Mouse (Mus musculus): ENCODE data around the gene Tmem121. TPM values are rescaled to one million over a fixed set of nuclear protein-coding genes. Genes with fewer than 3 reads are reported as not detected.

Tmem121 gene
- polyA plus RNA-seq, 1 experiment, result not detected

- H3K27ac ChIP-seq (replicated peaks; ENCODE audit: low read depth, low read length), result peak overlapping the region; percentile 85
- peaks cover 5% of the 10 kb centered on the region; the same call in 1 of the 2 replicates for H3K4me1 ChIP-seq (ENCODE audit: control insufficient read depth, insufficient read depth, insufficient read length, low read length)
- H3K4me3 ChIP-seq (ENCODE audit: insufficient read depth, low read depth, low read length), result peak overlapping the region; percentile 55
Observed at GRCm38 (mm10) chr12:113155076-113155771, 30.5 kb upstream of the Tmem121 start.

GRCm38 (mm10) chr12:113155887-113156539, 29.7 kb upstream of the Tmem121 start, which contains the start of gene Tedc1:
Tedc1 (plus strand) TSS chr12:113156421.
- peaks cover 5% of the 10 kb centered on the region; the same call in 1 of the 2 replicates for H3K4me1 ChIP-seq (ENCODE audit: control insufficient read depth, insufficient read depth, insufficient read length, low read length)
- H3K4me3 ChIP-seq (ENCODE audit: insufficient read depth, low read depth, low read length), result peak within 1 kb of the TSS; percentile 59
- H3K27ac ChIP-seq (replicated peaks; ENCODE audit: low read depth, low read length), result peak within 1 kb of the TSS; percentile 85

GRCm38 (mm10) chr12:113156540-113156929, 29.2 kb upstream of the Tmem121 start:
- no peak overlapping the region for H3K27ac ChIP-seq (replicated peaks; ENCODE audit: low read depth, low read length)
- peaks cover 2% of the 10 kb centered on the region; the same call in 1 of the 2 replicates for H3K4me1 ChIP-seq (ENCODE audit: control insufficient read depth, insufficient read depth, insufficient read length, low read length)
- H3K4me3 ChIP-seq (ENCODE audit: insufficient read depth, low read depth, low read length), result peak overlapping the region; percentile 59

- Histone ChIP-seq H3K4me1 (ENCODE audit: control insufficient read depth, insufficient read depth, insufficient read length, low read length) (peaks cover 2% of the 10 kb centered on the region; the same call in 1 of the 2 replicates), H3K27ac (replicated peaks; ENCODE audit: low read depth, low read length) (no peak overlapping the region), H3K4me3 (ENCODE audit: insufficient read depth, low read depth, low read length) (no peak overlapping the region)
Observed at GRCm38 (mm10) chr12:113157002-113157401, 28.7 kb upstream of the Tmem121 start.

GRCm38 (mm10) chr12:113157521-113157920, 28.2 kb upstream of the Tmem121 start:
- Histone ChIP-seq H3K4me3 (ENCODE audit: insufficient read depth, low read depth, low read length) (no peak overlapping the region), H3K27ac (replicated peaks; ENCODE audit: low read depth, low read length) (no peak overlapping the region), H3K4me1 (ENCODE audit: control insufficient read depth, insufficient read depth, insufficient read length, low read length) (peaks cover 2% of the 10 kb centered on the region; the same call in 1 of the 2 replicates)

- Histone ChIP-seq H3K4me3 (ENCODE audit: insufficient read depth, low read depth, low read length) (no peak overlapping the region), H3K4me1 (ENCODE audit: control insufficient read depth, insufficient read depth, insufficient read length, low read length) (peaks cover 2% of the 10 kb centered on the region; the same call in 1 of the 2 replicates), H3K27ac (replicated peaks; ENCODE audit: low read depth, low read length) (no peak overlapping the region)
Observed at GRCm38 (mm10) chr12:113157971-113158370, 27.8 kb upstream of the Tmem121 start.

- H3K4me3 ChIP-seq (ENCODE audit: insufficient read depth, low read depth, low read length), result no peak overlapping the region
- no peak overlapping the region for H3K27ac ChIP-seq (replicated peaks; ENCODE audit: low read depth, low read length)
- no peaks in the 10 kb centered on the region for H3K4me1 ChIP-seq (ENCODE audit: control insufficient read depth, insufficient read depth, insufficient read length, low read length)
Observed at GRCm38 (mm10) chr12:113163561-113164006, 22.1 kb upstream of the Tmem121 start.

GRCm38 (mm10) chr12:113168031-113168536, 17.6 kb upstream of the Tmem121 start:
- H3K27ac ChIP-seq (replicated peaks; ENCODE audit: low read depth, low read length), result no peak overlapping the region
- no peaks in the 10 kb centered on the region for H3K4me1 ChIP-seq (ENCODE audit: control insufficient read depth, insufficient read depth, insufficient read length, low read length)
- no peak overlapping the region for H3K4me3 ChIP-seq (ENCODE audit: insufficient read depth, low read depth, low read length)

- H3K4me3 ChIP-seq (ENCODE audit: insufficient read depth, low read depth, low read length), result no peak overlapping the region
- no peaks in the 10 kb centered on the region for H3K4me1 ChIP-seq (ENCODE audit: control insufficient read depth, insufficient read depth, insufficient read length, low read length)
- no peak overlapping the region for H3K27ac ChIP-seq (replicated peaks; ENCODE audit: low read depth, low read length)
Observed at GRCm38 (mm10) chr12:113176960-113177725, 8.6 kb upstream of the Tmem121 start.

GRCm38 (mm10) chr12:113181020-113181419, 4.7 kb upstream of the Tmem121 start:
- no peak overlapping the region for H3K4me3 ChIP-seq (ENCODE audit: insufficient read depth, low read depth, low read length)
- H3K27ac ChIP-seq (replicated peaks; ENCODE audit: low read depth, low read length), result no peak overlapping the region
- H3K4me1 ChIP-seq (ENCODE audit: control insufficient read depth, insufficient read depth, insufficient read length, low read length), result no peaks in the 10 kb centered on the region

- no peak overlapping the region for H3K27ac ChIP-seq (replicated peaks; ENCODE audit: low read depth, low read length)
- no peak overlapping the region for H3K4me3 ChIP-seq (ENCODE audit: insufficient read depth, low read depth, low read length)
- H3K4me1 ChIP-seq (ENCODE audit: control insufficient read depth, insufficient read depth, insufficient read length, low read length), result peaks cover 4% of the 10 kb centered on the region; the same call in 1 of the 2 replicates
Observed at GRCm38 (mm10) chr12:113184945-113185344, 785 bp upstream of the Tmem121 start.

GRCm38 (mm10) chr12:113186326-113187010, 738 bp downstream of the Tmem121 start:
- Histone ChIP-seq H3K4me1 (ENCODE audit: control insufficient read depth, insufficient read depth, insufficient read length, low read length) (peaks cover 4% of the 10 kb centered on the region; the same call in 1 of the 2 replicates), H3K4me3 (ENCODE audit: insufficient read depth, low read depth, low read length) (peak overlapping the region; percentile 36; the same call in 1 of the 2 replicates), H3K27ac (replicated peaks; ENCODE audit: low read depth, low read length) (no peak overlapping the region)

- H3K4me3 ChIP-seq (ENCODE audit: insufficient read depth, low read depth, low read length), result no peak overlapping the region
- no peak overlapping the region for H3K27ac ChIP-seq (replicated peaks; ENCODE audit: low read depth, low read length)
- peaks cover 4% of the 10 kb centered on the region; the same call in 1 of the 2 replicates for H3K4me1 ChIP-seq (ENCODE audit: control insufficient read depth, insufficient read depth, insufficient read length, low read length)
Observed at GRCm38 (mm10) chr12:113187011-113187375, 1.3 kb downstream of the Tmem121 start.

- no peak overlapping the region for H3K27ac ChIP-seq (replicated peaks; ENCODE audit: low read depth, low read length)
- H3K4me1 ChIP-seq (ENCODE audit: control insufficient read depth, insufficient read depth, insufficient read length, low read length), result peaks cover 4% of the 10 kb centered on the region; the same call in 1 of the 2 replicates
- peak overlapping the region; percentile 6; the same call in 1 of the 2 replicates for H3K4me3 ChIP-seq (ENCODE audit: insufficient read depth, low read depth, low read length)
Observed at GRCm38 (mm10) chr12:113187584-113188295, 2.0 kb downstream of the Tmem121 start.
